Mouse (Mus musculus) large intestine, adult 2 months (tissue): ENCODE measurements around the gene Ptprn2. TPM values are rescaled to one million over a fixed set of nuclear protein-coding genes. Genes with fewer than 3 reads are reported as not detected.

Experiments
- DNase-seq: peaks from one replicate; pipeline ENCODE4 v3.0.0-alpha.2; 2012; ENCODE audit warnings: low read depth, low spot score
- WGBS: fragments of 180-500 bp; shearing (Covaris S2); methylation state at CpG from one replicate; pipeline ENCODE4 v1.1.7; 2018; 5-methylcytosine and 5-hydroxymethylcytosine counted together
- polyA plus RNA-seq: library from polyadenylated mRNA; depleted of rRNA; stranded (reverse); fragments of >200 nt; gene quantifications from 2 replicates; pipeline ENCODE4 v1.2.3, GENCODE M21; 2012

The Ptprn2 gene
- polyA plus RNA-seq, 1 experiment, result 11.6 TPM

- WGBS, result 16% methylated on average over 3 of the region's 3 CpGs
Observed at GRCm38 (mm10) chr12:116938158-116938854, 452.8 kb downstream of the Ptprn2 start.

GRCm38 (mm10) chr12:116943883-116944282 lies 458.4 kb downstream of the Ptprn2 start:
- 86% methylated on average over 5 of the region's 5 CpGs for WGBS
- no peak for DNase-seq

More at GRCm38 (mm10) chr12:116938158-116938854, 452.8 kb downstream of the Ptprn2 start:
- DNase-seq, result no peak

- WGBS, result 75% methylated on average over 4 of the region's 4 CpGs
- DNase-seq, result no peak
Observed at GRCm38 (mm10) chr12:116948151-116948928, 462.8 kb downstream of the Ptprn2 start.

- DNase-seq, result no peak
- WGBS, result 65% methylated on average over 3 of the region's 3 CpGs
Observed at GRCm38 (mm10) chr12:116949726-116950125, 464.2 kb downstream of the Ptprn2 start.

- WGBS, result 77% methylated on average over 13 of the region's 13 CpGs
- no peak for DNase-seq
Observed at GRCm38 (mm10) chr12:116952452-116953205, 467.1 kb downstream of the Ptprn2 start.

- 87% methylated on average over 2 of the region's 2 CpGs for WGBS
- no peak for DNase-seq
Observed at GRCm38 (mm10) chr12:116959164-116959563, 473.6 kb downstream of the Ptprn2 start.

- DNase-seq, result no peak
- WGBS, result 94% methylated on average over 1 of the region's 1 CpGs
Observed at GRCm38 (mm10) chr12:116963906-116964305, 478.4 kb downstream of the Ptprn2 start.

- no peak for DNase-seq
- WGBS, result 54% methylated on average over 8 of the region's 8 CpGs
Observed at GRCm38 (mm10) chr12:116968215-116968939, 482.9 kb downstream of the Ptprn2 start.

GRCm38 (mm10) chr12:116975547-116975946 lies 490.0 kb downstream of the Ptprn2 start:
- 74% methylated on average over 5 of the region's 5 CpGs for WGBS
- DNase-seq, result no peak

- 56% methylated on average over 6 of the region's 6 CpGs for WGBS
- no peak for DNase-seq
Observed at GRCm38 (mm10) chr12:116976981-116977380, 491.5 kb downstream of the Ptprn2 start.

- 80% methylated on average over 6 of the region's 6 CpGs for WGBS
- no peak for DNase-seq
Observed at GRCm38 (mm10) chr12:116978201-116978600, 492.7 kb downstream of the Ptprn2 start.

- DNase-seq, result no peak
- WGBS, result 70% methylated on average over 1 of the region's 1 CpGs
Observed at GRCm38 (mm10) chr12:116981315-116981714, 495.8 kb downstream of the Ptprn2 start.

GRCm38 (mm10) chr12:116989144-116989543 lies 503.6 kb downstream of the Ptprn2 start:
- no peak for DNase-seq
- WGBS, result 68% methylated on average over 10 of the region's 10 CpGs

- DNase-seq, result no peak
- WGBS, result 79% methylated on average over 2 of the region's 2 CpGs
Observed at GRCm38 (mm10) chr12:117001546-117002148, 516.1 kb downstream of the Ptprn2 start.

- WGBS, result 81% methylated on average over 15 of the region's 15 CpGs
- no peak for DNase-seq
Observed at GRCm38 (mm10) chr12:117016753-117017595, 531.5 kb downstream of the Ptprn2 start.

GRCm38 (mm10) chr12:117017912-117018311 lies 532.4 kb downstream of the Ptprn2 start:
- DNase-seq, result no peak
- 20% methylated on average over 2 of the region's 2 CpGs for WGBS

GRCm38 (mm10) chr12:117023235-117023634 lies 537.7 kb downstream of the Ptprn2 start:
- 81% methylated on average over 4 of the region's 4 CpGs for WGBS
- no peak for DNase-seq

GRCm38 (mm10) chr12:117024916-117025315 lies 539.4 kb downstream of the Ptprn2 start:
- WGBS, result 76% methylated on average over 4 of the region's 4 CpGs
- no peak for DNase-seq
